Mouse (Mus musculus): Measurements from ENCODE around the gene Sergef. TPM values are rescaled to one million over a fixed set of nuclear protein-coding genes. Genes with fewer than 3 reads are reported as not detected.

Gene Sergef
- polyA plus RNA-seq, 1 experiment from 2014 or later = 44.1 TPM

DNA sequence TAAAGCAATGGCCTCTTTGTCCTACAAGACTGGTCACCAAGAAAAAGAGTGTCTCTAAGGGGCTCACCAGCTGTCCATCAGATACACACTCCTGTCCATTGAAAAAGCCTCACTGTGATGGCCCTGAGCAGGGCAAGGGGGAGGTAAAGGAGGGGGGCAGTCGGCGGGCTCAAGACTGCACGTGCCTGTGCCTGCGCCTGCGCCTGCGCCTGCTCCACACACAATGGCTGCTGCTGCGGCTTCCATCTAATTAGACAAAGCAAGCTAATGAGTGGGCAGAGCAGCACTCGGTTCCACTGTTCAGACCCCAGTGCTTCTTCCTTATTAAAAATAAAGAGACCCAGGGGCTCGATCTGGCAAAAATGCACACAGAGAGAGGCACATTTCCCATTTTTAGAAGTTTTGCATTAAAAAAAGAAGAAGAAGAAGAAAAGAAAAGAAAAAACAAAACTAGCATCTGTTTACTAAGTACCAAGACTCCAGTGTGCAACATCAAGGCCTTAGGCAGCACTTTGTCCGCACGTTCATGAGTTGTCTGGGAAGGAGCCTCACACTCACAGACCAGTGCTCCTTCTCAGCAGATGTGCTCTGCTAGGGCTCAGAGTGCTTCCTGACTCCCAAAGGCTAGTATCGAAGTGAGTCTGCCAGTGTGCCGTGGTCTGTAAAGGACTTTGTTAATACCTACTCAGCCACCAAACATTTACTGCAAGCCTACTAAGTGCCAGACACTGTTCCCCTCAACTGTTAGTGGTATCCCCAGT lies 83.1 kb downstream of the Sergef start:
- H3K4me2 ChIP-seq (replicated peaks) = no peak overlapping the region
- no peak overlapping the region for H3K4me3 ChIP-seq (replicated peaks; ENCODE audit: low read length)
- DNase-seq (ENCODE audit: low spot score) (peak; percentile 64), ATAC-seq (ENCODE audit: low FRiP score) (peak; percentile 83)
- H3K4me1 ChIP-seq (replicated peaks; ENCODE audit: control insufficient read depth, insufficient read depth, low read length) = peaks cover 33% of the 10 kb centered on the region
- peak overlapping the region; percentile 35; the same call in 1 of the 2 replicates for H3K9ac ChIP-seq
- 30% methylated on average over 13 of the region's 13 CpGs for WGBS
- no peaks in the 10 kb centered on the region for H3K9me3 ChIP-seq (ENCODE audit: control insufficient read depth, low read length)
- peak overlapping the region; percentile 55; the same call in 1 of the 2 replicates for H3K27ac ChIP-seq
- no peaks in the 10 kb centered on the region for H3K36me3 ChIP-seq (replicated peaks; ENCODE audit: control insufficient read depth, insufficient read depth)
- H3K27me3 ChIP-seq (ENCODE audit: control insufficient read depth, insufficient read depth, low read length) = no peaks in the 10 kb centered on the region

DNA sequence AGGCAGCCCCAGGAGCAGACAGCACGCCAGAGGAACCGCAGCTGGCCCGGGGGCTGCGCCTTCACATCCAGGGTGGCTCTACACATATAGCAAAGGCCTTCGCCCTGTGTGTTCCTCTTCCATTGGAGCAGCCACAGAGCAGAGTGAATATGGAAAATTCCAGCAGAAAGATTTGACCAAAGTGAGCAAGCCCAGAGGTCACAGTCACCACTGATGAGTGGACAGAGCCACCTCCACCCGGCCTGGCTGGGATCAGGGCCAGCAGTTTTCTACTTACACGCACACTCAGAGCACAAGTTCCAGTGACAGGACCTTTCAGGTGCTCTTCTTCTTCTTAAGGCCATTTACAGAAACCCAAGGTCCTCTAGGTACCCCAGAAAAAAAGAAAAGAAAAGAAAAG lies 83.9 kb downstream of the Sergef start:
- H3K27ac ChIP-seq = no peak overlapping the region
- no peaks in the 10 kb centered on the region for H3K9me3 ChIP-seq (ENCODE audit: control insufficient read depth, low read length)
- no peak overlapping the region for H3K9ac ChIP-seq
- no peaks in the 10 kb centered on the region for H3K36me3 ChIP-seq (replicated peaks; ENCODE audit: control insufficient read depth, insufficient read depth)
- H3K4me2 ChIP-seq (replicated peaks) = no peak overlapping the region
- 91% methylated on average over 7 of the region's 7 CpGs for WGBS
- H3K4me1 ChIP-seq (replicated peaks; ENCODE audit: control insufficient read depth, insufficient read depth, low read length) = peaks cover 33% of the 10 kb centered on the region
- no peak for ATAC-seq (ENCODE audit: low FRiP score)
- no peak for DNase-seq (ENCODE audit: low spot score)
- H3K4me3 ChIP-seq (replicated peaks; ENCODE audit: low read length) = no peak overlapping the region
- no peaks in the 10 kb centered on the region for H3K27me3 ChIP-seq (ENCODE audit: control insufficient read depth, insufficient read depth, low read length)

DNA sequence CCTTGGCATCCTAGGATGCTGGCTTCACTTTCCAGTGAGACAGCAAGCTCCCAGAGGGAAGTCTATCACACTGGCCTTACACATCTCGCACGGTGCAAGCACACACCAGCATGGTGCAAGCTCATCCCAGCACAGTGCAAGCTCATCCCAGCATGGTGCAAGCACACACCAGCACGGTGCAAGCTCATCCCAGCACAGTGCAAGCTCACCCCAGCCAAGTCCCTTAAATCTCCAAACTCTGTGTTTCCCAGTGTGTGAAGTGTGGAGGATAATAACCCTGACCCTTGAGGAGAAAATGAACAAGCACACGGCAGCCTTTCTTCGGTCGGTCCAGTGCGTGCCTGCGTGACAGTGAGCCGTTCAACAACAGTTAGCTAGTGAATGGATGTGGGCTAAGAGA lies 84.8 kb downstream of the Sergef start:
- H3K27me3 ChIP-seq (ENCODE audit: control insufficient read depth, insufficient read depth, low read length) = no peaks in the 10 kb centered on the region
- H3K27ac ChIP-seq = no peak overlapping the region
- H3K4me1 ChIP-seq (replicated peaks; ENCODE audit: control insufficient read depth, insufficient read depth, low read length) = peaks cover 33% of the 10 kb centered on the region
- no peaks in the 10 kb centered on the region for H3K9me3 ChIP-seq (ENCODE audit: control insufficient read depth, low read length)
- no peak overlapping the region for H3K4me3 ChIP-seq (replicated peaks; ENCODE audit: low read length)
- no peak overlapping the region for H3K4me2 ChIP-seq (replicated peaks)
- no peaks in the 10 kb centered on the region for H3K36me3 ChIP-seq (replicated peaks; ENCODE audit: control insufficient read depth, insufficient read depth)
- H3K9ac ChIP-seq = no peak overlapping the region
- no peak for DNase-seq (ENCODE audit: low spot score)
- no peak for ATAC-seq (ENCODE audit: low FRiP score)
- 62% methylated on average over 9 of the region's 9 CpGs for WGBS

DNA sequence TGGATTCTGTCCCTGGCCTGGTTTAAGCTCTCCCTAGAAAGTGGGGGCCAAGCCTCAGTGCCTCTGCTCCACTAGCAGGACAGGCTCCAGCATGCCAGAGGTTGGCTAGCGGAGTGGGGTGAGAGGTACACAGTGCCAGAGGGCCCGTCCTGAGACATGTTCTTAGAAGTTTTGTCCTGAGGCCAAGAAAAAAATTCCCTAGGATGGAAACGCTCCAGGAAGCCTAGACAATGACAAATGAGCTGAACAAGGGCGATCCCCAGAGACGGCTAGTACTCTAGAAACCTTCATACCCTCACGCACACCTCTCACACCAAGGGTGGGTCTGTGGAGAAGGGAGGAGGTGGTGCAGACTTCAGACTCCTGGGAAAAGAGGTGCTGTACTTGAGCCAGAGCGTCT lies 85.6 kb downstream of the Sergef start:
- Histone ChIP-seq H3K9me3 (ENCODE audit: control insufficient read depth, low read length) (no peaks in the 10 kb centered on the region), H3K4me3 (replicated peaks; ENCODE audit: low read length) (no peak overlapping the region), H3K4me2 (replicated peaks) (no peak overlapping the region), H3K27me3 (ENCODE audit: control insufficient read depth, insufficient read depth, low read length) (no peaks in the 10 kb centered on the region), H3K9ac (no peak overlapping the region), H3K27ac (no peak overlapping the region), H3K4me1 (replicated peaks; ENCODE audit: control insufficient read depth, insufficient read depth, low read length) (peaks cover 33% of the 10 kb centered on the region), H3K36me3 (replicated peaks; ENCODE audit: control insufficient read depth, insufficient read depth) (no peaks in the 10 kb centered on the region)
- no peak for DNase-seq (ENCODE audit: low spot score)
- 37% methylated on average over 7 of the region's 7 CpGs for WGBS
- ATAC-seq (ENCODE audit: low FRiP score) = no peak

DNA sequence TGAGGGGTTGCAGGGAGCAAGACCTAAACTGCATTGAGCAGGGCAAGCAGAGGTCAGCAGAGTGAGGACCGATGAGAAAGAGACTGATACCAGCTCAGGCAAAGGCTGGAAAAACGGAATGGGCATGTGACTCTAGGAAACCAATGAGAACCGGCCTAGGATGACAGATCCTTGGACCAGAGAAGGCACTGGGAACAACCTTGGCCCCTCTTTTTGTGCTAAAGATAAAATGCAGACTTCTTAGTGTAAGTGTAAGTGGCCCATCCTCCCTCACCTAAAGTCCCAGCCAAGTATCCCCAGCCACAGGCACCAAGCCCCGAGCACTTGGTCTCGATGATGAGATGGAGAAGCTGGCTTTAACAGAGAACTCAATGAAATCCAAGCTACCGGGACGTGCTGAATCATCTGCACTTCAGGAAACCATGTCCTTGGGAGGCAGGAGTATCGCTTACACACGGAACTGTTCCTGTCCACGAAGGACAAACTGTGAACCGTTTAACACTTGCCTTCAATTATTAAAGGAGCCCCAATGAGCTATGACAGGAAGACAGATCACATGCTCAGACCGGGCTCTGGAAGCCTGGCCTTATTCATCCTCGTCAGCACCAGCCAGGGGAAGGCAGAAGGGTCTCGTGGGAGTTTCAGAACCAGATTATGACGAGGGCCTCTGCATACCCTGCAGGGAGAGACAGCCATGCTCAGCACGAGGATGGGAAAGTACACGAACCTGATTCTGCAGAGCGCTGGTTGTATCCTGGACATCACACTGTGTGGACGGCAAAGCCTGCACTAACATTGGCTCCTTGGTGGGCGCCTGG lies 87.5 kb downstream of the Sergef start:
- Histone ChIP-seq H3K4me3 (replicated peaks; ENCODE audit: low read length) (no peak overlapping the region), H3K9ac (no peak overlapping the region), H3K36me3 (replicated peaks; ENCODE audit: control insufficient read depth, insufficient read depth) (no peaks in the 10 kb centered on the region), H3K27me3 (ENCODE audit: control insufficient read depth, insufficient read depth, low read length) (no peaks in the 10 kb centered on the region), H3K9me3 (ENCODE audit: control insufficient read depth, low read length) (no peaks in the 10 kb centered on the region), H3K4me2 (replicated peaks) (no peak overlapping the region), H3K4me1 (replicated peaks; ENCODE audit: control insufficient read depth, insufficient read depth, low read length) (peaks cover 29% of the 10 kb centered on the region), H3K27ac (peak overlapping the region; percentile 44)
- WGBS = 49% methylated on average over 20 of the region's 20 CpGs
- ATAC-seq (ENCODE audit: low FRiP score) = no peak
- no peak for DNase-seq (ENCODE audit: low spot score)

DNA sequence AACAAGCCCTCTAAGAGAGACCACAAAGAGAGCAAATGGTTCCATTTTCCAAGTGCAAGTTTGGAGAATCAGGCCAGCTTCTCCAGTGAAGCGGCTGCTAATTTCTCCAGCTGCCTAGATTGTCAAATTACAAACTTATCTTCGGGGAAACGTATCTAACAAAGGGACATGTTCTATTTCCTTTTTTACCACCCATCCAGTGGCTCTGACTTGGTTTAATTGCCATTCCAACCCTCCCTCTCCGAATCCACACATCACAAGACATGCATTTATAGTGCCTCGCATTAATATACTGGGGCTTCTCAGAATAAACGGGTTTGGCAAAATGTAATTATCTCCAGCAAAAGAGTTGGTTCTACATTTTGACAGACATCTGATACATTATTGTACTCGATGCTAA lies 88.4 kb downstream of the Sergef start:
- no peak overlapping the region for H3K4me2 ChIP-seq (replicated peaks)
- peaks cover 21% of the 10 kb centered on the region for H3K4me1 ChIP-seq (replicated peaks; ENCODE audit: control insufficient read depth, insufficient read depth, low read length)
- DNase-seq (ENCODE audit: low spot score) = no peak
- H3K27ac ChIP-seq = peak overlapping the region; percentile 4; the same call in 1 of the 2 replicates
- H3K4me3 ChIP-seq (replicated peaks; ENCODE audit: low read length) = no peak overlapping the region
- H3K27me3 ChIP-seq (ENCODE audit: control insufficient read depth, insufficient read depth, low read length) = no peaks in the 10 kb centered on the region
- no peaks in the 10 kb centered on the region for H3K36me3 ChIP-seq (replicated peaks; ENCODE audit: control insufficient read depth, insufficient read depth)
- no peaks in the 10 kb centered on the region for H3K9me3 ChIP-seq (ENCODE audit: control insufficient read depth, low read length)
- no peak overlapping the region for H3K9ac ChIP-seq
- WGBS = 57% methylated on average over 7 of the region's 7 CpGs
- ATAC-seq (ENCODE audit: low FRiP score) = no peak

DNA sequence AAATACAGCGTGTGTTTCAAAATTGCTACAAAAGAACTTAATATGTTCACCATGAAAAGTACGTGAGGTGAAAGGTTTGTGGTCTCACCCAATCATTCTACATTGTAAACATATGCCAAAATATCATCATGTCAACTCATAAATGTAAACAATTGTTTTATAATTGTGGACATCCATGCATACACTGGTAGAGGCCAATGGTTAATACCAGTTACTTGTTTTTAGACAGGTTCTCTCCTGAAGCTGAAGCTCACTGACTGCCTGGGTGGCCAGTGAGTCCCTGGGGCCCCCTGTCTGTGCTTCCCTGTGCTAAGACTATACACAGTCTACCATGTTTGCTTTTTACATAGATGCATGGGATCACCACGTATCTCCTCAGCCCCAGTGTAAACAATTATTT lies 91.5 kb downstream of the Sergef start:
- no peak for ATAC-seq (ENCODE audit: low FRiP score)
- 93% methylated on average over 3 of the region's 3 CpGs for WGBS

DNA sequence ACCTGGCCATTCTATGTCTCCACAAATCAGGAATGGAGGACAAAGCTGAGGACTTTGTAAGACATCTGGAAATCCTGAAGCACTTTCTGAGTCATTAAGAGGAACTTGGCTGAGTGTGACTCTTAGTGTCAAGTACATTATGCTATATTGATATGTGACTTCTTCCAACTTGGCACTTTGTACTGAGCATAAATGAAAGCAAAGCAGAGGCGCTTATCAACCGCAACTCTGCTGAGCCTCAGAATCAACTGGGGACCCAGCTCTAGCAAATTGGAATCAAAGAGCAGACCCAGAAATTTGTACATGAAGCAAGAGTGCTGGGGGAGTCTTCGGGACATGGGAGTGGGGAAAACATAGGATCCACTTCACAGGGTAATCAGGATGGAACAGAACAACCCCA lies 92.0 kb downstream of the Sergef start:
- Histone ChIP-seq H3K36me3 (replicated peaks; ENCODE audit: control insufficient read depth, insufficient read depth) (no peaks in the 10 kb centered on the region), H3K4me2 (replicated peaks) (no peak overlapping the region), H3K4me1 (replicated peaks; ENCODE audit: control insufficient read depth, insufficient read depth, low read length) (peaks cover 8% of the 10 kb centered on the region; the same call in 1 of the 2 replicates), H3K4me3 (replicated peaks; ENCODE audit: low read length) (no peak overlapping the region), H3K27me3 (ENCODE audit: control insufficient read depth, insufficient read depth, low read length) (no peaks in the 10 kb centered on the region), H3K9me3 (ENCODE audit: control insufficient read depth, low read length) (no peaks in the 10 kb centered on the region), H3K27ac (no peak overlapping the region), H3K9ac (no peak overlapping the region)
- 98% methylated on average over 3 of the region's 3 CpGs for WGBS
- ATAC-seq (ENCODE audit: low FRiP score) = no peak
- DNase-seq (ENCODE audit: low spot score) = no peak

More for the DNA sequence above, 91.5 kb downstream of the Sergef start:
- no peak overlapping the region for H3K4me2 ChIP-seq (replicated peaks)
- no peak overlapping the region for H3K9ac ChIP-seq
- no peaks in the 10 kb centered on the region for H3K9me3 ChIP-seq (ENCODE audit: control insufficient read depth, low read length)
- H3K4me3 ChIP-seq (replicated peaks; ENCODE audit: low read length) = no peak overlapping the region
- no peak overlapping the region for H3K27ac ChIP-seq
- H3K4me1 ChIP-seq (replicated peaks; ENCODE audit: control insufficient read depth, insufficient read depth, low read length) = peaks cover 11% of the 10 kb centered on the region; the same call in 1 of the 2 replicates
- H3K36me3 ChIP-seq (replicated peaks; ENCODE audit: control insufficient read depth, insufficient read depth) = no peaks in the 10 kb centered on the region
- no peaks in the 10 kb centered on the region for H3K27me3 ChIP-seq (ENCODE audit: control insufficient read depth, insufficient read depth, low read length)
- DNase-seq (ENCODE audit: low spot score) = no peak

DNA sequence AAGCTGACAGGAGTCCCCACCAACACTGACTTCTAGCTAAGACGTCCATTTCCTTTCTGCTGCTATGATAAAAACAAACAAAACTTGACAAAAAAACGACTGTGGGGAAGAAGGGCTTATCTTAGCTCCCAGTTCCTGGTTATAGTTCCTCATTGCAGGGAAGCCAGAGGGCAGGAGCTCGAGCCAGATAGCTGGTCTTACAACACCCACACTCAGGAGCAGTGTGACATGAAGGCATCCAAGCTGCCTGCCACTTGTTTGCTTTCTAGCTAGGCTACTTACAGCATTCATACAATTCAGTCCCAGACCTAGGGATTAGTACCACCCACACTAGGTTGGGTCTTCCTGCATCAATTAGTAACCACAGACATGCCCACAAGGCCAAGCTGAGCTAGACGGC lies 93.1 kb downstream of the Sergef start:
- DNase-seq (ENCODE audit: low spot score) = no peak
- Histone ChIP-seq H3K4me2 (replicated peaks) (no peak overlapping the region), H3K9me3 (ENCODE audit: control insufficient read depth, low read length) (no peaks in the 10 kb centered on the region), H3K27me3 (ENCODE audit: control insufficient read depth, insufficient read depth, low read length) (no peaks in the 10 kb centered on the region), H3K27ac (no peak overlapping the region), H3K9ac (no peak overlapping the region), H3K36me3 (replicated peaks; ENCODE audit: control insufficient read depth, insufficient read depth) (no peaks in the 10 kb centered on the region), H3K4me1 (replicated peaks; ENCODE audit: control insufficient read depth, insufficient read depth, low read length) (peaks cover 5% of the 10 kb centered on the region; the same call in 1 of the 2 replicates), H3K4me3 (replicated peaks; ENCODE audit: low read length) (no peak overlapping the region)
- 76% methylated on average over 4 of the region's 4 CpGs for WGBS
- ATAC-seq (ENCODE audit: low FRiP score) = no peak
